Mouse (Mus musculus): Measurements from ENCODE around the gene Myo9a.

Myo9a gene

GRCm38 (mm10) chr9:59750267-59751065 is at the start of gene Myo9a, which contains the start of gene Senp8:
Myo9a (plus strand) TSS chr9:59750896.
Senp8 (minus strand) TSS chr9:59750710.
- peak; percentile 98 for DNase-seq (ENCODE audit: low spot score)

GRCm38 (mm10) chr9:59701094-59701493 is 49.6 kb upstream of the Myo9a start:
- DNase-seq (ENCODE audit: low spot score) = no peak

- no peak for DNase-seq (ENCODE audit: low spot score)
Measured at GRCm38 (mm10) chr9:59703099-59703498, 47.6 kb upstream of the Myo9a start.

GRCm38 (mm10) chr9:59706850-59707825 is 43.6 kb upstream of the Myo9a start:
- no peak for DNase-seq (ENCODE audit: low spot score)

- peak; percentile 24 for DNase-seq (ENCODE audit: low spot score)
Measured at GRCm38 (mm10) chr9:59709225-59709624, 41.5 kb upstream of the Myo9a start.

- DNase-seq (ENCODE audit: low spot score) = no peak
Measured at GRCm38 (mm10) chr9:59716275-59716898, 34.3 kb upstream of the Myo9a start.

GRCm38 (mm10) chr9:59718237-59718636 is 32.5 kb upstream of the Myo9a start:
- DNase-seq (ENCODE audit: low spot score) = no peak

GRCm38 (mm10) chr9:59721144-59721543 is 29.6 kb upstream of the Myo9a start:
- DNase-seq (ENCODE audit: low spot score) = no peak

GRCm38 (mm10) chr9:59723096-59723657 is 27.5 kb upstream of the Myo9a start:
- DNase-seq (ENCODE audit: low spot score) = peak; percentile 44

GRCm38 (mm10) chr9:59723791-59724442 is 26.8 kb upstream of the Myo9a start:
- peak; percentile 14 for DNase-seq (ENCODE audit: low spot score)

- DNase-seq (ENCODE audit: low spot score) = no peak
Measured at GRCm38 (mm10) chr9:59725515-59725914, 25.2 kb upstream of the Myo9a start.

- DNase-seq (ENCODE audit: low spot score) = no peak
Measured at GRCm38 (mm10) chr9:59727569-59728286, 23.0 kb upstream of the Myo9a start.

- no peak for DNase-seq (ENCODE audit: low spot score)
Measured at GRCm38 (mm10) chr9:59731136-59731535, 19.6 kb upstream of the Myo9a start.

- no peak for DNase-seq (ENCODE audit: low spot score)
Measured at GRCm38 (mm10) chr9:59733075-59733474, 17.6 kb upstream of the Myo9a start.

GRCm38 (mm10) chr9:59735394-59735793 is 15.3 kb upstream of the Myo9a start:
- DNase-seq (ENCODE audit: low spot score) = no peak

GRCm38 (mm10) chr9:59740593-59740992 is 10.1 kb upstream of the Myo9a start:
- no peak for DNase-seq (ENCODE audit: low spot score)

- no peak for DNase-seq (ENCODE audit: low spot score)
Measured at GRCm38 (mm10) chr9:59743903-59744302, 6.8 kb upstream of the Myo9a start.

GRCm38 (mm10) chr9:59748387-59748786 is 2.3 kb upstream of the Myo9a start:
- DNase-seq (ENCODE audit: low spot score) = no peak

- DNase-seq (ENCODE audit: low spot score) = peak; percentile 43
Measured at GRCm38 (mm10) chr9:59748969-59749368, 1.7 kb upstream of the Myo9a start.

- no peak for DNase-seq (ENCODE audit: low spot score)
Measured at GRCm38 (mm10) chr9:59749581-59750265, 973 bp upstream of the Myo9a start.
